Comparison of ENCODE assay signal across 7 mouse cellular contexts in the genomic region with DNA sequence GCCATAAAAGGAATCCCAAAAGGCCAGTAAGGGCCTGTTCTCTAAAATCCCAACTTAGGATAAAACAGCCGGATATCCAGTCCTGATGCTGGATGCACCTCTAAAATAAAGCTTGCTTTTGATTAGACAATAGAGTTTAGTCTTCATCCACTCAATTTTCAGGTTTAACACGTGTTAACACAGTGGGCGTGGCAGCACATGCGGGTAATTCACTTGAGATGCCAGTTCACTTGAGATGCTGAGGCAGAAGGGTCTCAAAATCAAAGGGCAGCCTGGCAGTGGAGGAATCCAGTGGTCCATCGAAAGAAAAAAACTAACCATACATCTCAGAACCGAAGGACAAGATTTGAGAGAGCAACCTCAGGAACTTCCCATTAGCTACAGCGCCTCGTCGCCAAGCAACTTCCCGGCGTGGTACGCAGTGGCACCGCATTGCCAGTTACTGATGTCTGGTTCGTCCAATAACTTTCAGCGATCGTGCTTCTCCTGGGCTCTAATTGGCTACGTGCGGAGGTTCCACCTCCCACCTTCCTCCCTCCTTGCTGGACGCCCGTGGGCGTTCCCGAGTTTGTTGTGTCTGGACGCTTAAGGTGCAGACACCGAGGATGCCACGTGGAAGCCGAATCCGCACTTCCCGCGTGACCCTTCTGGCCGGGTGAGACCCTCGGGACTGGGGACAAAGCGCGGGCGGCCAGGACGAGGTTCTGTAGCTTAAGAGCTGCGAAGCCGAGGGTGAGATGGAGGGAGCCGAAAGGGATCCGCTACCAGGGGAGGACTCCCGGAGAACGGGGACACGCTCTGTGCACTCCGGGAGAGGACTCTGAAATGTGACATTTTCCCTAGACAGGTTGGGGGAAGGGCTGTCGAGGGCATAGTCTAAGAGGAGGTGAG. TPM values are rescaled to one million over a fixed set of nuclear protein-coding genes. Genes with fewer than 3 reads are reported as not detected.
DNase-seq lines count a peak whose midpoint lies in the region; ATAC-seq and TF ChIP-seq lines count a peak whose summit lies in the region.

Gene Zbed5, plus strand, starts transcription at position 526 of the 891 bp plus-strand sequence.

- peaks cover 15% of the 10 kb centered on the region for H3K4me1 ChIP-seq in embryonic facial prominence, embryonic 10.5 days
- 0 out of 2 replicates have a peak, but pooled peaks cover 3% of the 10 kb centered on the region for H3K4me1 ChIP-seq in intestine, postnatal 0 days (replicated peaks; ENCODE audit: control insufficient read depth, insufficient read depth, low read length)
- peaks cover 8% of the 10 kb centered on the region for H3K4me1 ChIP-seq in midbrain, embryonic 12.5 days
- H3K4me1 ChIP-seq in small intestine, adult 2 months (ENCODE audit: control insufficient read depth, insufficient read depth, insufficient read length, low read length): no peaks in the 10 kb centered on the region

- WGBS in embryonic facial prominence, embryonic 10.5 days: 3% methylated on average over 44 of the region's 44 CpGs
- WGBS in intestine, postnatal 0 days: 2% methylated on average over 44 of the region's 44 CpGs
- WGBS in midbrain, embryonic 12.5 days: 2% methylated on average over 44 of the region's 44 CpGs
- 2% methylated on average over 44 of the region's 44 CpGs for WGBS in small intestine, adult 2 months

- peaks cover 1% of the 10 kb centered on the region for H3K36me3 ChIP-seq in embryonic facial prominence, embryonic 10.5 days (replicated peaks)
- no peaks in the 10 kb centered on the region for H3K36me3 ChIP-seq in intestine, postnatal 0 days (ENCODE audit: control insufficient read depth, insufficient read depth)
- H3K36me3 ChIP-seq in midbrain, embryonic 12.5 days: no peaks in the 10 kb centered on the region
- no peaks in the 10 kb centered on the region for H3K36me3 ChIP-seq in small intestine, adult 2 months (ENCODE audit: control insufficient read depth, insufficient read depth, low read length)

- no peaks in the 10 kb centered on the region for H3K27me3 ChIP-seq in embryonic facial prominence, embryonic 10.5 days (replicated peaks; ENCODE audit: low read depth, poor library complexity, severe bottlenecking)
- H3K27me3 ChIP-seq in intestine, postnatal 0 days (replicated peaks; ENCODE audit: control insufficient read depth, insufficient read depth, low read length): no peaks in the 10 kb centered on the region
- peaks cover 6% of the 10 kb centered on the region; the same call in 1 of the 2 replicates for H3K27me3 ChIP-seq in midbrain, embryonic 12.5 days
- H3K27me3 ChIP-seq in small intestine, adult 2 months (ENCODE audit: control insufficient read depth, insufficient read depth, low read length): no peaks in the 10 kb centered on the region

- no peaks in the 10 kb centered on the region for H3K9me3 ChIP-seq in embryonic facial prominence, embryonic 10.5 days
- no peaks in the 10 kb centered on the region for H3K9me3 ChIP-seq in intestine, postnatal 0 days (ENCODE audit: control insufficient read depth)
- H3K9me3 ChIP-seq in midbrain, embryonic 12.5 days: no peaks in the 10 kb centered on the region

- no peak for TF ChIP-seq CTCF in intestine, postnatal 0 days (IDR thresholded peaks at IDR 0.05; ENCODE audit: low read depth)
- TF ChIP-seq CTCF in small intestine, adult 2 months (IDR thresholded peaks at IDR 0.05; ENCODE audit: extremely low read depth, insufficient read length, insufficient replicate concordance, low read depth, low read length): no peak

- H3K4me3 ChIP-seq in embryonic facial prominence, embryonic 10.5 days: peak within 1 kb of the TSS; percentile 81
- peak within 1 kb of the TSS; percentile 72 for H3K4me3 ChIP-seq in intestine, postnatal 0 days (ENCODE audit: low read depth, low read length)
- H3K4me3 ChIP-seq in midbrain, embryonic 12.5 days: peak within 1 kb of the TSS; percentile 69
- H3K4me3 ChIP-seq in small intestine, adult 2 months (ENCODE audit: low read depth, low read length): peak within 1 kb of the TSS; percentile 83

- H3K27ac ChIP-seq in embryonic facial prominence, embryonic 10.5 days (replicated peaks): peak within 1 kb of the TSS; percentile 81
- no peak within 1 kb of the TSS for H3K27ac ChIP-seq in intestine, postnatal 0 days (ENCODE audit: low read depth, low read length)
- H3K27ac ChIP-seq in midbrain, embryonic 12.5 days (replicated peaks): no peak within 1 kb of the TSS
- no peak within 1 kb of the TSS for H3K27ac ChIP-seq in small intestine, adult 2 months (ENCODE audit: insufficient read depth, low read depth, low read length)

- TF ChIP-seq POLR2A in small intestine, adult 2 months (IDR thresholded peaks at IDR 0.05; ENCODE audit: low read depth, low read length): no peak

- intact Hi-C loops in left cerebral cortex, postnatal 4 days (cut with DNase I): no loop called here

- H3K4me2 ChIP-seq in intestine, postnatal 0 days (replicated peaks; ENCODE audit: low read depth): peak within 1 kb of the TSS; percentile 92
- peak within 1 kb of the TSS; percentile 88 for H3K4me2 ChIP-seq in midbrain, embryonic 12.5 days (replicated peaks)

- peak; percentile 99 for ATAC-seq in intestine, postnatal 0 days
- ATAC-seq in midbrain, embryonic 12.5 days (ENCODE audit: low FRiP score, low read depth): peak; percentile 99

- peak; percentile 89 for DNase-seq in adrenal gland, postnatal 10 days
- peak; percentile 91 for DNase-seq in embryonic facial prominence, embryonic 10.5 days (ENCODE audit: low spot score)
- DNase-seq in gonadal fat pad, adult 2 months (ENCODE audit: low read depth): peak; percentile 75
- DNase-seq in left cerebral cortex, postnatal 4 days: peak; percentile 84

- peak within 1 kb of the TSS; percentile 37 for H3K9ac ChIP-seq in intestine, postnatal 0 days (ENCODE audit: low read depth, low read length)
- peak within 1 kb of the TSS; percentile 62 for H3K9ac ChIP-seq in midbrain, embryonic 12.5 days (replicated peaks)

RNA-seq across cellular contexts. Expression of gene Zbed5, which starts in this region (rescaled TPM):
- 1 to 10 TPM; 2.8 to 3.6 TPM for total RNA-seq in adrenal gland, postnatal 10 days (2021)
- polyA plus RNA-seq in embryonic facial prominence, embryonic 10.5 days (2016; fragmentation: Nextera tagmentation; extraction: Ambion mirVana): 7.4 and 7.7 TPM in 2 replicates
- 3.5 and 3.9 TPM in 2 replicates for polyA plus RNA-seq in gonadal fat pad, adult 2 months (2012; rRNA removed)
- polyA plus RNA-seq in intestine, postnatal 0 days (2015; fragmentation: Nextera tagmentation; extraction: Ambion mirVana): 1.8 and 2.4 TPM in 2 replicates
- 10 to 100 TPM in 1 of 2 experiments, 1 to 10 TPM in 1; 9.5 to 10.8 TPM for total RNA-seq in left cerebral cortex, postnatal 4 days (2021)
- 7.9 and 9.1 TPM in 2 replicates for polyA plus RNA-seq in midbrain, embryonic 12.5 days (2016; fragmentation: Nextera tagmentation; extraction: Ambion mirVana)
- polyA plus RNA-seq in small intestine, adult 2 months (2012; rRNA removed): 0.19 and 0.39 TPM in 2 replicates
